Mouse (Mus musculus): Measurements from ENCODE around the gene Osbp. TPM values are rescaled to one million over a fixed set of nuclear protein-coding genes. Genes with fewer than 3 reads are reported as not detected.

Osbp gene
- total RNA-seq, 4 experiments from 2014 or later, result 49.6 to 55.3 (median 53.3) TPM

GRCm38 (mm10) chr19:11987841-11988240 lies 22.1 kb downstream of the Osbp start:
- DNase-seq (ENCODE audit: low spot score in 2 of 2), result no peak

GRCm38 (mm10) chr19:11989334-11989733 lies 23.6 kb downstream of the Osbp start:
- no peak for DNase-seq (ENCODE audit: low spot score in 2 of 2)

GRCm38 (mm10) chr19:11992034-11992433 lies 26.3 kb downstream of the Osbp start:
- no peak for DNase-seq (ENCODE audit: low spot score in 2 of 2)

GRCm38 (mm10) chr19:11992441-11993029 lies 26.8 kb downstream of the Osbp start:
- DNase-seq (ENCODE audit: low spot score in 2 of 2), result no peak

GRCm38 (mm10) chr19:11994703-11995431 lies 29.1 kb downstream of the Osbp start:
- no peak for DNase-seq (ENCODE audit: low spot score in 2 of 2)

- no peak for DNase-seq (ENCODE audit: low spot score in 2 of 2)
These were observed 30.1 kb downstream of the Osbp start for GRCm38 (mm10) chr19:11995722-11996448.

- no peak for DNase-seq (ENCODE audit: low spot score in 2 of 2)
These were observed 35.9 kb downstream of the Osbp start for GRCm38 (mm10) chr19:12001686-12002085.

- DNase-seq (ENCODE audit: low spot score in 2 of 2), result peak in 1 of 2 experiments; percentile 76
These were observed 36.4 kb downstream of the Osbp start for GRCm38 (mm10) chr19:12002125-12002524.

GRCm38 (mm10) chr19:12002791-12003190 lies 37.0 kb downstream of the Osbp start:
- DNase-seq (ENCODE audit: low spot score in 2 of 2), result no peak

- no peak for DNase-seq (ENCODE audit: low spot score in 2 of 2)
These were observed 37.8 kb downstream of the Osbp start for GRCm38 (mm10) chr19:12003568-12003967.

- DNase-seq (ENCODE audit: low spot score in 2 of 2), result no peak
These were observed 38.7 kb downstream of the Osbp start for GRCm38 (mm10) chr19:12004216-12005008.

- peak; percentile 83 to 92 for DNase-seq (ENCODE audit: low spot score in 2 of 2)
These were observed 39.9 kb downstream of the Osbp start for GRCm38 (mm10) chr19:12005376-12006360.

GRCm38 (mm10) chr19:12006361-12006947 lies 40.7 kb downstream of the Osbp start:
- DNase-seq (ENCODE audit: low spot score in 2 of 2), result no peak

GRCm38 (mm10) chr19:12007105-12007931 lies 41.6 kb downstream of the Osbp start:
- DNase-seq (ENCODE audit: low spot score in 2 of 2), result no peak

GRCm38 (mm10) chr19:12008410-12009380 lies 43.0 kb downstream of the Osbp start:
- DNase-seq (ENCODE audit: low spot score in 2 of 2), result no peak

- DNase-seq (ENCODE audit: low spot score in 2 of 2), result peak; percentile 69 to 88
These were observed 44.0 kb downstream of the Osbp start for GRCm38 (mm10) chr19:12009501-12010280.

- no peak for DNase-seq (ENCODE audit: low spot score in 2 of 2)
These were observed 44.6 kb downstream of the Osbp start for GRCm38 (mm10) chr19:12010281-12010771.
